Mouse (Mus musculus) embryonic facial prominence, embryonic 12.5 days (tissue): Measurements from ENCODE around the gene Iffo1. TPM values are rescaled to one million over a fixed set of nuclear protein-coding genes. Genes with fewer than 3 reads are reported as not detected.

Experiments used
- ATAC-seq: fragments of 200-750 bp; cut with Nextera tagmentation; 2 replicates; pipeline ENCODE4 v1.8.0; 2017; ENCODE audit not compliant: insufficient number of reproducible peaks, insufficient read depth, low FRiP score, low TSS enrichment
- H3K27ac ChIP-seq: fragments of 300-500 bp; sonication (generic); 2 replicates; pipeline ENCODE4 v1.5.1; 2016; ENCODE audit warnings: mild to moderate bottlenecking
- H3K27me3 ChIP-seq: fragments of 300-500 bp; sonication (generic); 2 replicates; pipeline ENCODE4 v1.6.1; 2016; ENCODE audit warnings: mild to moderate bottlenecking, moderate library complexity
- H3K36me3 ChIP-seq: fragments of 300-500 bp; sonication (generic); 2 replicates; pipeline ENCODE4 v1.6.1; 2016; ENCODE audit warnings: mild to moderate bottlenecking
- H3K4me1 ChIP-seq: fragments of 300-500 bp; sonication (generic); 2 replicates; pipeline ENCODE4 v1.6.1; 2016
- H3K4me2 ChIP-seq: fragments of 300-500 bp; sonication (generic); replicated peaks from 2 replicates; pipeline ENCODE4 v1.6.1; 2016; ENCODE audit warnings: mild to moderate bottlenecking, moderate library complexity
- H3K4me3 ChIP-seq: fragments of 300-500 bp; sonication (generic); 2 replicates; pipeline ENCODE4 v1.5.1; 2016; ENCODE audit warnings: mild to moderate bottlenecking
- H3K9ac ChIP-seq: fragments of 300-500 bp; sonication (generic); 2 replicates; pipeline ENCODE4 v1.6.1; 2016; ENCODE audit warnings: mild to moderate bottlenecking, moderate library complexity
- H3K9me3 ChIP-seq: fragments of 300-500 bp; sonication (generic); 2 replicates; pipeline ENCODE4 v1.6.1; 2016; ENCODE audit warnings: mild to moderate bottlenecking, moderate library complexity
- WGBS: fragments of 180-500 bp; shearing (Covaris S2); methylation state at CpG from one replicate; pipeline ENCODE4 v1.1.7; 2016; 5-methylcytosine and 5-hydroxymethylcytosine counted together
- polyA plus RNA-seq: library from polyadenylated mRNA; unstranded; fragments of >200 nt; fragmentation: Nextera tagmentation; extraction: Ambion mirVana; gene quantifications from 2 replicates; pipeline ENCODE4 v1.2.1, GENCODE M21; 2016

The Iffo1 gene
- polyA plus RNA-seq, 1 experiment from 2014 or later = 24.0 TPM

DNA sequence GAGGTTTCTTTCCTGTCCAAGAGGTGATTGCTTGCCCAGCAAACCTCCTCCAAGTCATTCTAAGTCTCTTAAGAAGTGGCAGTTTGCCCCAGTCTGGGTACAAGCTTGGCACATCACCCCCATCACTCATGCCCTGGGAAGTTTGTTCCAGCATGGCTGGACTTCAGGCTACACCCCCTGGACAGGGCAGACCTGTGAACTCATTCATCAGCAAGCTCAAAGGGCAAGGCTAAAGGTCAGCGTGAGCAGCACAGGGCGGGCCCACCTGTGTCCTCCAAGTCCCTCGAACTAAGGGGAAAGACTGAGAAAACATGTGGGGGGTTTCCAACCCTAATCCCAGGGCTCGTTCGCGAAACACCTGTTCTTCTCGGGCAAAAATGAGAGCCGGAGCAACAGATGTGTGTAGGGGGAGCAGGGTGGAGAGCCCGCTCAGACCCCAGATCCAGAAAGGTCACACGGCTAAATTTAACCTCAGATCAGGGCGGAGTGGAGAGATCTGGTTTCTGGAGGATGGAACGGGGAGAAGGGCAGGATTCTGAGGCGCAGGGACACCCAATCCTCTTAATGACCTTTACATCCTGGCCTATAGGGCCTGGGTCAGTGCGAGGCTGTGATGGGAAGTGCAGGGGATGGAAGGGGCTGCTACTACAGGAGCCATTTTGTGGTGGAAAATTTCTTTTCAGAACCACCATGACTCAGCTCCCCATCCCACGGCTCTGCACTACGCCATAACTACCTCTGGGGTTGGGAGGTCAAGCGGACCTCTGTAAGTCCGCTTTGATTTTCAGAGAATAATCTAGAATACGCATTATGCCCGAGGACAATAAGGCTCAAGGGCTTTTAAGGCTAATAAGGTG lies 19.0 kb downstream of the Iffo1 start:
- peaks cover 46% of the 10 kb centered on the region for H3K4me1 ChIP-seq
- peak overlapping the region; percentile 89 for H3K4me3 ChIP-seq
- H3K4me2 ChIP-seq = peak overlapping the region; percentile 88
- 3% methylated on average over 20 of the region's 20 CpGs for WGBS
- ATAC-seq = no peak
- peaks cover 50% of the 10 kb centered on the region for H3K36me3 ChIP-seq
- no peaks in the 10 kb centered on the region for H3K27me3 ChIP-seq
- H3K27ac ChIP-seq = peak overlapping the region; percentile 91
- no peaks in the 10 kb centered on the region for H3K9me3 ChIP-seq
- peak overlapping the region; percentile 99 for H3K9ac ChIP-seq

- WGBS = under 1% methylated on average over 39 of the region's 39 CpGs
- peak overlapping the region; percentile 88 for H3K4me2 ChIP-seq
- H3K9me3 ChIP-seq = no peaks in the 10 kb centered on the region
- no peaks in the 10 kb centered on the region for H3K27me3 ChIP-seq
- peak overlapping the region; percentile 91 for H3K27ac ChIP-seq
- peak overlapping the region; percentile 89 for H3K4me3 ChIP-seq
- H3K36me3 ChIP-seq = peaks cover 50% of the 10 kb centered on the region
- peak overlapping the region; percentile 99 for H3K9ac ChIP-seq
- ATAC-seq = peak; percentile 13
- peaks cover 46% of the 10 kb centered on the region for H3K4me1 ChIP-seq
Observed at GRCm38 (mm10) chr6:125164672-125165327, 19.8 kb downstream of the Iffo1 start.

- Histone ChIP-seq H3K4me1 (peaks cover 46% of the 10 kb centered on the region), H3K36me3 (peaks cover 55% of the 10 kb centered on the region)
- ATAC-seq = peak; percentile 91
Observed at GRCm38 (mm10) chr6:125165328-125165891, 20.4 kb downstream of the Iffo1 start.

GRCm38 (mm10) chr6:125166051-125166751 lies 21.2 kb downstream of the Iffo1 start, which contains the start of gene Gapdh:
Gene Gapdh, minus strand, starts transcription at chr6:125166467.
- peaks cover 42% of the 10 kb centered on the region for H3K4me1 ChIP-seq
- WGBS = under 1% methylated on average over 18 of the region's 18 CpGs
- ATAC-seq = peak; percentile 24; the same call in 1 of the 2 replicates
- H3K9me3 ChIP-seq = no peaks in the 10 kb centered on the region
- H3K27ac ChIP-seq = peak within 1 kb of the TSS; percentile 91
- H3K4me3 ChIP-seq = peak within 1 kb of the TSS; percentile 89
- peaks cover 55% of the 10 kb centered on the region for H3K36me3 ChIP-seq
- no peaks in the 10 kb centered on the region for H3K27me3 ChIP-seq
- peak within 1 kb of the TSS; percentile 88 for H3K4me2 ChIP-seq
- peak within 1 kb of the TSS; percentile 99 for H3K9ac ChIP-seq

More at GRCm38 (mm10) chr6:125165328-125165891, 20.4 kb downstream of the Iffo1 start:
- Histone ChIP-seq H3K4me3 (peak overlapping the region; percentile 89), H3K9ac (peak overlapping the region; percentile 99), H3K9me3 (no peaks in the 10 kb centered on the region), H3K27me3 (no peaks in the 10 kb centered on the region), H3K4me2 (peak overlapping the region; percentile 88), H3K27ac (peak overlapping the region; percentile 91)
- WGBS = under 1% methylated on average over 36 of the region's 36 CpGs

GRCm38 (mm10) chr6:125166861-125167650 lies 22.0 kb downstream of the Iffo1 start:
- Histone ChIP-seq H3K4me2 (peak overlapping the region; percentile 56), H3K27me3 (no peaks in the 10 kb centered on the region), H3K36me3 (peaks cover 59% of the 10 kb centered on the region), H3K9ac (peak overlapping the region; percentile 47), H3K27ac (peak overlapping the region; percentile 91), H3K4me3 (peak overlapping the region; percentile 89), H3K4me1 (peaks cover 38% of the 10 kb centered on the region), H3K9me3 (no peaks in the 10 kb centered on the region)
- WGBS = 21% methylated on average over 10 of the region's 10 CpGs
- ATAC-seq = peak; percentile 3; the same call in 1 of the 2 replicates

GRCm38 (mm10) chr6:125168086-125168485 lies 23.0 kb downstream of the Iffo1 start:
- H3K9me3 ChIP-seq = no peaks in the 10 kb centered on the region
- peaks cover 34% of the 10 kb centered on the region for H3K4me1 ChIP-seq
- ATAC-seq = no peak
- H3K9ac ChIP-seq = no peak overlapping the region; the same call in 1 of the 2 replicates
- H3K27me3 ChIP-seq = no peaks in the 10 kb centered on the region
- no peak overlapping the region for H3K27ac ChIP-seq
- H3K4me3 ChIP-seq = no peak overlapping the region
- H3K36me3 ChIP-seq = peaks cover 67% of the 10 kb centered on the region
- no peak overlapping the region for H3K4me2 ChIP-seq
- 92% methylated on average over 14 of the region's 14 CpGs for WGBS

DNA sequence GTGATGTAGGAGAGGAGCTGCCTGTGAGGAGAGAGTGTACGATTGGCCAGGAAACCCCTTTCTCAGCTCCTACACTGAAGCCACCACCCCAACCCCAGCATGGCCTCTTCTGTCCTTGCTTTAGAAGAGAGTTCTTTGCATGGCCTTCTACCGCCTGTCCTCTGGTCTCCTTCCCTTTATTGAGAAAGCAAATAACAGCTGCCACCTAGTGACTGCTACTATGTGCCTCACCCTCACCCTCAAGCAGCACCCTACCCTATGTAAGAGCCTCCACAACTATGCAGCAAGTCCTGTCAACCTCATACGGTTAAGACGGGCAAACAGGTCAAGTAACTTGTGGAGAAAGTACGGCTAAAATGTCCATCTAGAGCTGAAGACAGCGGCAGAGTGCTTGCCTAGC lies 25.2 kb downstream of the Iffo1 start:
- Histone ChIP-seq H3K36me3 (peaks cover 80% of the 10 kb centered on the region), H3K27me3 (no peaks in the 10 kb centered on the region)

DNA sequence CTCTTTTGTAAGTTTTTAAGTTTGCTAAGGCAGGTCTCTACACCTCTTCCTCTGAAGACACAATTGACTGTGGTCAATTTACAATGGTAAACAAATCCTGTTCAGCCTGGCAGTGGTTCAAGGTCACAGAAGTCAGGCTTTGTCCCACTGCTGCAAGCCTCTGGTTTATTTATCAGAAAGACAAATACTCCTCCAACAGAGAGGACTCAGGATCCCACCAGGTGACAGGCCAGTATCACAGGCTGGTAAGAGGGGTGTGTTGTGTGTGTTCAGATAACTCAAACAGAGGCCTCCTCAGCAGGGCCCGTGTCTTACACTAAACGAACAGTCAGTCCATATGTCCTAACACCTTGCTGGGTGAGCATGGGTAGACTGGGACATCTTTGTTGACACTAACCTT lies 27.4 kb downstream of the Iffo1 start:
- no peak for ATAC-seq

More for the DNA sequence above, 25.2 kb downstream of the Iffo1 start:
- Histone ChIP-seq H3K27ac (no peak overlapping the region), H3K4me3 (no peak overlapping the region), H3K4me1 (peaks cover 23% of the 10 kb centered on the region), H3K4me2 (no peak overlapping the region), H3K9me3 (no peaks in the 10 kb centered on the region), H3K9ac (no peak overlapping the region)
- 89% methylated on average over 6 of the region's 6 CpGs for WGBS
- no peak for ATAC-seq

DNA sequence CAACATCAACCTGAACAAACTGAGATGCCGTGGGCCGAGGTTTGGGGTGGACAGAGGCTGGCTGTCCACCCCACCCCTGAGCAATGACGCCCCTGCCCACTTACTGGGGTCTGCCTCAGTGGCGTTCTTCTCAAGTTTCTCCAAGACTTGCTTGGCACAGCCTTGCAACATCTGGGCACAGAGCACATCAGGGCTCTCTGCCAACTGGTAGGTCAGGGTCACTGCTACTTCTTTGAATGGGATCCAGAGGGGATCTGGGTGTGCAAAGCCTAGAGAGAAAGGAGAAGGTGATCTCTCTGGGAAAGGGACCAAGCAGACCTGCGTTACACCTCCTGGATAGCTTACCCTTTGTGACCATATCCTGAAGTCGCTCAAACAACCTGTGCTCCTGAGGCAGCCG lies 28.2 kb downstream of the Iffo1 start:
- ATAC-seq = no peak
- WGBS = 90% methylated on average over 7 of the region's 7 CpGs
- Histone ChIP-seq H3K4me1 (0 out of 2 replicates have a peak, but pooled peaks cover under 1% of the 10 kb centered on the region), H3K4me2 (no peak overlapping the region), H3K9ac (no peak overlapping the region), H3K4me3 (no peak overlapping the region), H3K27ac (no peak overlapping the region), H3K9me3 (no peaks in the 10 kb centered on the region), H3K27me3 (no peaks in the 10 kb centered on the region), H3K36me3 (peaks cover 100% of the 10 kb centered on the region)

More for the DNA sequence above, 27.4 kb downstream of the Iffo1 start:
- Histone ChIP-seq H3K4me2 (no peak overlapping the region), H3K27me3 (no peaks in the 10 kb centered on the region), H3K4me1 (peaks cover 8% of the 10 kb centered on the region), H3K9me3 (no peaks in the 10 kb centered on the region), H3K36me3 (peaks cover 100% of the 10 kb centered on the region), H3K4me3 (no peak overlapping the region), H3K27ac (no peak overlapping the region), H3K9ac (no peak overlapping the region)
- 98% methylated on average over 2 of the region's 2 CpGs for WGBS

- no peak for ATAC-seq
- Histone ChIP-seq H3K9me3 (no peaks in the 10 kb centered on the region), H3K27ac (no peak overlapping the region), H3K9ac (no peak overlapping the region), H3K4me1 (no peaks in the 10 kb centered on the region), H3K36me3 (peaks cover 99% of the 10 kb centered on the region), H3K27me3 (no peaks in the 10 kb centered on the region), H3K4me2 (no peak overlapping the region), H3K4me3 (no peak overlapping the region)
- 92% methylated on average over 5 of the region's 5 CpGs for WGBS
Observed at GRCm38 (mm10) chr6:125175469-125175868, 30.4 kb downstream of the Iffo1 start.
